Mouse (Mus musculus) fibroblast of lung, adult 2 months (primary cell): Measurements from ENCODE around the gene Gpc3.
"Not testable (repeated sequence)": the region's sequence is repeated elsewhere in the genome, so short reads cannot be mapped to it uniquely, and the experiment has no call there.

ENCODE experiments used
- DNase-seq: peaks from one replicate; pipeline ENCODE4 v3.0.0-alpha.2; 2011; ENCODE audit warnings: low read depth

Gpc3 gene

DNA sequence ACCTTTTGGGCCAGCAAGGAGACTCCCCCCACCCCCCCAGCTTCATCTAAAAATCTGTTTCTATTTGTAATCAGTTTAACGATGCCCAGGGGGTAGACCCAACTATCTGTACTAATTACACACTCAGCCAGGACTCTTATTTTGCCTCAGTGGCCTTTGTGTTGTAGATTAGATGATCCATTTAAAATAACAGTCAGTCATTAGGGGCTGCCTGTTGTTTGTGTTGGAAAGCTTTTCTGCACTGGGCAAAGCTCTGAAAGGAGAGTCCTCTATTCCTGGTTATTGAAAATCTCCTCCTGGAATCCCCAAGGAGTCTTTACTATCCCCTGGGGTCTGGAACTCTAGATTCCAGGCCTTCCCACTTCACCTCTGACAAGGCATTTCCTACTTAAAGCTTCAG is 336.2 kb downstream of the Gpc3 start:
- no peak for DNase-seq

GRCm38 (mm10) chrX:52273016-52273415 is 340.7 kb downstream of the Gpc3 start:
- DNase-seq, result no peak

DNA sequence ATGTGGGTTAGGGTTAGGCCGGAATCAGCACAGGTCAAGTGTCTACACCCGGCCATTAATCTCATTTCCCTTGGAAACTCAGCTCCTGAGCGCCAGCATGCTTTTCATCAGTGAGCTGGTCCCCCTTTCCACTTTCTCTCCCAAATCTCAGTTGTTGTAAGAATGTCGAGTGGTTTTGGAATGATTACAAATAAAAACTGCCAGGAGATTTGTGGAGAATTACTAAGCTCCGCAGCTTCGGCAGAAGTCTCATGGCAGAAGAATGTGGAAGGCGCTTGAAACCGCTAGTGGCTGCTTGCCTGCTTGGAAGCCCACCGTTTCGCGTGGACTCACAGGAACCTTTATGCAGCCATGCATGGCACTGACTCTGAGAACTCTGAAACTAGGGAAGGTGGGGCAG is 351.8 kb downstream of the Gpc3 start:
- peak; percentile 76 for DNase-seq

- no peak for DNase-seq
These were observed 352.2 kb downstream of the Gpc3 start for GRCm38 (mm10) chrX:52261546-52261945.

GRCm38 (mm10) chrX:52259771-52260170 is 354.0 kb downstream of the Gpc3 start:
- not testable (repeated sequence) for DNase-seq

- no peak for DNase-seq
These were observed 359.2 kb downstream of the Gpc3 start for GRCm38 (mm10) chrX:52254526-52254925.

DNA sequence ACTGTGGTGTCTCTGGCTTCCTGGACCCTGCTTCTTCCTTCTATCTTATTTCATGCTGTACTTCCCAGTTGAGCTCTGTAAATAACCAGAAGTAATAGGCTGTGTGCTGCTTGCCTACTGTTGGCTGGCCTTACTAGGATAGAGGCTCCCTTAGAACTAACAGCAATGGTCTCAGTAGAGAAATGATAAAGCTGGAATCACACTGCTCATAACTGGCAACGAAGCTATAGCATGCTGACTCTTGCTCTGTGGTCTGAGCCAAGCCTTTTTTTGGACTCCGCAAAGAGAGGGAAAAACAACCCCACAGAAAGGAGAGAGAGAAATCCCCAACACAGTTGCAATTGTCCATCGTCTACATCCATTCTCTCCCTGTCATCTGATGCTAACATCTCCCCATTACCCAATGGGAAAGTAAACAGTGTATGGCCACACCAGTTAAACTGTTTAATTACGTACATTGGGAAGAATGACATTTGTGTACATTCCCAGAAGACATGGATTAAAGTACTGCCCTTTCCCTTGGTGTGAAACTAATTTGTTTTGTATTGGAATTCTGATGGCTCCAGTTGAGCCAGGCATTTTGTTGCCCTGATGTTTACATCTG is 368.0 kb downstream of the Gpc3 start:
- no peak for DNase-seq

DNA sequence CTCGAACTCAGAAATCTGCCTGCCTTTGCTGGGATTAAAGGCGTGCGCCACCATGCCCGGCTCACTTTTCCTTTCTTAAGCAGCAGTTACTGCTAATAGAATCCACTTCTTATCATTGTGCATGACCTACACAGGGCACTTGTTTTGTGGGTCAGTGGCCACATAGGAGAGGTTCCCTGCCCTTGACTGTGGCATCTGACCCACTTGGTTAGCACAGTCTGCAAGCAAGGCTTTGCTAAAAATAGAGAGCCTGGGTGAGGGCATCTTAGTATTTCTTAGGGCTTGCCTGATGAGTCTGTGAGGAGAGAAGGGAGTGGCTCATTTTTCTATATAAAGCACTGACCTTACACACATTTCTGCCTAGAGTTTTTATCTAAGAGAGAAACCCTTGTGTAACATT is 376.3 kb downstream of the Gpc3 start:
- no peak for DNase-seq

DNA sequence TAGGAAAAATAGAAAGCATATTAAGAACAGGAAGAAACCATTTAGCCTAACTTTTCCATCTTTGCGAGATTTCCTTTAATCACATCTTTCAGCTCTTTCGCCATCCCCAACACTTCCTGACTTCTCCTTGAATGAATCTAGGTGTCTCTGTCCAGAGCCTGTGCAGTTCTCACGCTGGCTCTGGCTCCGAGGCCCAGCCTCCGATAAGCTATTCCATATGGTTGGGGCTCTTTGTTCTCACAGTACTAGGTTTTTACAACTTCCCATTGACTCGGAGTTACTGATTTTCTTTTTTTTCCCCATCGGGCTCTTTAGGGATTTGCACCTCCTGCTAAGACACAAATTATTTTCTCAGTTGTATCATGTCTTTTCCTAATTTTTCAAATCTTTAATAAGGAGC is 381.8 kb downstream of the Gpc3 start:
- no peak for DNase-seq

DNA sequence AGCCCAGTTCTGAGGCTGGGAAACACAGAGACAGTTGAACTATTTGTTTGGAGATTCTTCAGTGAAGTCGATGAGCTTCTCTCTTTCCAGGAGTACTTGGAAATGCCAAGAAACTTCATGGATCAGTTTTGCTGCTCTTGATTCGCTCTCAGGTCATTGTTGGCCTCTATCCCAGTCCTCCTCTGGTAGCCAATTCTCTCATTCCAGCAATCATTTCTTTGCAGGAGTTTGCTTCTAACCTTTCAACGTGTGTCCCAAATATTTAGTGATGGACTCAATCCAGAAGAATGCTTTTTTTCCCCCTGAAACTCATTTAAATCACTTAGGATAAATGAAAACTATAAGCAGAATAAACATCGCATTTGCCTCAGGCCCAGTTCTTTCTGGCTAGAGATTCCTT is 383.0 kb downstream of the Gpc3 start:
- peak; percentile 36 for DNase-seq
